Mouse (Mus musculus): ENCODE results near the gene Nfkb1. TPM values are rescaled to one million over a fixed set of nuclear protein-coding genes. Genes with fewer than 3 reads are reported as not detected.
A peak's percentile ranks its signal among the peaks of the same experiment; 100 is the strongest.

The Nfkb1 gene
- total and polyA plus RNA-seq, 3 experiments, result 271 to 369 (median 346) TPM

DNA sequence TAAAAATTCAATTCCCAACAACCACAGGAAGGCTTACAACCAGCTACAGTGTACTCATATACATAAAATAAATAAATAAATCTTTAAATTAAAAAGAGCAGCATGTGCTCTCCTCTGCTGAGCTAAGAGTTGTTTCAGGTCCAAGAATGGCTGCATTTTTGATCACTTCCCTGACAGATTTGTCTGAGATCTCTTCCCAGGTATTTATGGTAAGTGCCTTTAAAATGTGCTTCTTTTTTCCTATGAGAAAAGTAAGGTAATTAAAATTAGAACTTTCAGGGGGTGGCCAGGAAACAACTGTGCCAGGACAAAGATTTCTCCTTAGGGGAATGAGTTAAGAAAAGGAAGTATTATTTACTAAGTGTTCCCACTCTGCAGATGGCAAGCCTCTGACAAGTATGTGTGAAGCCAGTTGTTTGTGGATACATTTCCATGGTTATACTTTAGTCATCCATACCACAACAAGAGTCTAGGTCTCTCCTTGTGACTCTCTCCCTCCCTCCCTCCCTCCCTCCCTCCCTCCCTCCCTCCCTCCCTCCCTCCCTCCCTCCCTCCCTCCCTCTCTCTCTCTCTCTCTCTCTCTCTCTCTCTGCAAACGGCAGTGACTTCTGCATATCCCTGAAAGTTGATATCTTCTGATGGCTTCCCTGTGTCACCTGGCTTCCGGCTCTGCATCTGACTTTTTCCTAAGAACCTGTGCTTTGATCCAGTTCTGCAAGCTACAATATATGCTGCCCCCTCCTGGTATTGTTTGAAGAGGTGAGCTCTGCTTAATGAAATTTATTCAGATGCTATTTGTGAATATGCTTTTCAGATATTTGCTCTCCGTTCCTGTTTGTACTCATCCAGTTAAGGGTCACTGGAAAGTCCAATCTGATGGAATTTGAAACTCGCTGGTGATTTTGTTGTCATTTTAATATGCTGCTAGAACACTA lies 21.9 kb upstream of the Nfkb1 start:
- DNase-seq (ENCODE audit: extremely low read depth), result peak; percentile 64
- peak; percentile 86 for TF ChIP-seq SMC3 (IDR thresholded peaks at IDR 0.05; ENCODE audit: low read depth, low read length)
- TF ChIP-seq ZC3H11A (IDR thresholded peaks at IDR 0.05; ENCODE audit: low read depth, low read length), result peak; percentile 47; the same call in 1 of the 2 replicates
- peak; percentile 77 for TF ChIP-seq MAZ (IDR thresholded peaks at IDR 0.05; ENCODE audit: low read depth, low read length)
- no peak for TF ChIP-seq JUN (IDR thresholded peaks at IDR 0.05; ENCODE audit: insufficient read depth, low read depth, low read length)
- TF ChIP-seq CTCF (conservative IDR thresholded peaks at IDR 0.05 in 1 of 2, IDR thresholded peaks at IDR 0.05 in 1 of 2; ENCODE audit: low read depth in 2 of 2, low read length in 2 of 2), result peak in 1 of 2 experiments; percentile 86; a peak in 3 of 4 replicates
- TF ChIP-seq RAD21 (IDR thresholded peaks at IDR 0.05; ENCODE audit: low read depth, low read length), result peak; percentile 86
- TF ChIP-seq RCOR1 (conservative IDR thresholded peaks at IDR 0.05; ENCODE audit: low read depth, low read length), result no peak
- H3K27me3 ChIP-seq (replicated peaks), result peaks cover 2% of the 10 kb centered on the region
- H3K4me2 ChIP-seq (ENCODE audit: insufficient read depth, low read depth, poor library complexity, severe bottlenecking), result no peak overlapping the region
- no peak overlapping the region for H3K9ac ChIP-seq (ENCODE audit: insufficient read depth, low read depth)
- peaks cover 5 to 15% of the 10 kb centered on the region in 2 experiments for H3K4me1 ChIP-seq (ENCODE audit: control insufficient read depth in 1 of 2, insufficient read depth in 2 of 2)
- H3K79me2 ChIP-seq (replicated peaks; ENCODE audit: control insufficient read depth, extremely low read depth, insufficient read depth, poor library complexity, severe bottlenecking), result no peaks in the 10 kb centered on the region
- dilution Hi-C loops (cut with MboI; ENCODE audit: extremely low pct_ligation_motif_present, extremely low pct_unique_long_range_greater_than_20kb, low sequenced_read_pairs) (no loop called here), in situ Hi-C loops (cut with MboI; ENCODE audit: low pct_ligation_motif_present, low pct_unique_long_range_greater_than_20kb, low sequenced_read_pairs) (no loop called here)
- H3K4me3 ChIP-seq (replicated peaks in 1 of 3; ENCODE audit: low read depth in 2 of 3, low read length in 2 of 3, poor library complexity in 1 of 3), result no peak overlapping the region
- H3K9me3 ChIP-seq (replicated peaks; ENCODE audit: low read length), result no peaks in the 10 kb centered on the region
- H3K27ac ChIP-seq (ENCODE audit: insufficient read depth, low read depth), result no peak overlapping the region
- H3K36me3 ChIP-seq (replicated peaks in 1 of 2; ENCODE audit: control insufficient read depth in 1 of 2, insufficient read depth in 1 of 2, low read length in 1 of 2), result no peaks in the 10 kb centered on the region

DNA sequence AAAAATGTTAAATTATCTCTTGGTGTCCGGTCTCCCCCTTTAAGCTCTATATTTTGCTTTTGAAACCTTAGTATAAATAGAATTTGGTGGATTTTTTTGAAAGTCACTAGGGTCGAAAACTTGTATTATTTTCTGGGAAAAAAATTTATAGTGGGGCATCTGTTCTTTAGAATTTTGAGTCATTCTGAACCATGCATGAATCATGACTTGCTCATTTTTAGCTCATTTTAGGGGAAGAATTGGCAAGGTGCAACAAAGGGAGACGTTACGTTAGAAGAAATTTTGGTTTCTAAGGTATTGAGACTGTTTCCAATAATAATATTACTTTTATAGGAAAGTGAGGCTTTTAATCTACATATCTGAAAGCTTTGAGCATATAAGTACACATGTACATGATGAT lies 20.3 kb upstream of the Nfkb1 start:
- Histone ChIP-seq H3K36me3 (replicated peaks in 1 of 2; ENCODE audit: control insufficient read depth in 1 of 2, insufficient read depth in 1 of 2, low read length in 1 of 2) (no peaks in the 10 kb centered on the region), H3K27me3 (replicated peaks) (peaks cover 2% of the 10 kb centered on the region), H3K79me2 (replicated peaks; ENCODE audit: control insufficient read depth, extremely low read depth, insufficient read depth, poor library complexity, severe bottlenecking) (no peaks in the 10 kb centered on the region), H3K9me3 (replicated peaks; ENCODE audit: low read length) (no peaks in the 10 kb centered on the region), H3K9ac (ENCODE audit: insufficient read depth, low read depth) (no peak overlapping the region), H3K4me2 (ENCODE audit: insufficient read depth, low read depth, poor library complexity, severe bottlenecking) (no peak overlapping the region), H3K4me1 (ENCODE audit: control insufficient read depth in 1 of 2, insufficient read depth in 2 of 2) (peaks cover 0 to 6% of the 10 kb centered on the region in 2 experiments; a peak in 1 of 4 replicates), H3K4me3 (replicated peaks in 1 of 3; ENCODE audit: low read depth in 2 of 3, low read length in 2 of 3, poor library complexity in 1 of 3) (no peak overlapping the region), H3K27ac (ENCODE audit: insufficient read depth, low read depth) (no peak overlapping the region)
- in situ Hi-C loops (cut with MboI; ENCODE audit: low pct_ligation_motif_present, low pct_unique_long_range_greater_than_20kb, low sequenced_read_pairs), result no loop called here
- no peak for DNase-seq (ENCODE audit: extremely low read depth)
- TF ChIP-seq GABPA (IDR thresholded peaks at IDR 0.05; ENCODE audit: insufficient replicate concordance, low read depth, low read length) (no peak), EP300 (IDR thresholded peaks at IDR 0.05; ENCODE audit: low read length) (no peak), UBTF (IDR thresholded peaks at IDR 0.05; ENCODE audit: low read depth, low read length) (no peak), CTCF (conservative IDR thresholded peaks at IDR 0.05 in 1 of 2, IDR thresholded peaks at IDR 0.05 in 1 of 2; ENCODE audit: low read depth in 2 of 2, low read length in 2 of 2) (no peak), JUN (IDR thresholded peaks at IDR 0.05; ENCODE audit: insufficient read depth, low read depth, low read length) (peak; percentile 48), CHD2 (IDR thresholded peaks at IDR 0.05; ENCODE audit: low read length) (no peak), ZKSCAN1 (IDR thresholded peaks at IDR 0.05; ENCODE audit: borderline replicate concordance, low read depth, low read length) (no peak), NRF1 (IDR thresholded peaks at IDR 0.05; ENCODE audit: low read depth, low read length) (no peak), HCFC1 (IDR thresholded peaks at IDR 0.05; ENCODE audit: low read depth, low read length) (no peak), ETS1 (conservative IDR thresholded peaks at IDR 0.05; ENCODE audit: low read depth, low read length) (peak; percentile 38; the same call in 1 of the 2 replicates), TBP (conservative IDR thresholded peaks at IDR 0.05; ENCODE audit: low read depth, low read length) (no peak), POLR2AphosphoS2 (IDR thresholded peaks at IDR 0.05; ENCODE audit: low read depth, low read length) (no peak), JUND (conservative IDR thresholded peaks at IDR 0.05; ENCODE audit: low read depth, low read length) (no peak), IRF4 (IDR thresholded peaks at IDR 0.05; ENCODE audit: low read depth, low read length) (0 out of 2 replicates have a peak, but pooled peaks have one; percentile 52), MXI1 (IDR thresholded peaks at IDR 0.05; ENCODE audit: low read depth, low read length) (no peak), ZNF384 (IDR thresholded peaks at IDR 0.05; ENCODE audit: low read depth, low read length) (peak; percentile 29; the same call in 1 of the 2 replicates), USF1 (IDR thresholded peaks at IDR 0.05; ENCODE audit: low read depth, low read length) (no peak), MEF2A (IDR thresholded peaks at IDR 0.05; ENCODE audit: borderline replicate concordance, low read depth, low read length) (peak; percentile 43; the same call in 1 of the 2 replicates), POLR2A (IDR thresholded peaks at IDR 0.05; ENCODE audit: low read depth, low read length) (no peak)
- dilution Hi-C loops (cut with MboI; ENCODE audit: extremely low pct_ligation_motif_present, extremely low pct_unique_long_range_greater_than_20kb, low sequenced_read_pairs), result no loop called here

Data from CH12.LX (cell line).